Mouse (Mus musculus) urinary bladder, adult 18-20 months (tissue): ENCODE measurements at regions not wholly inside any gene's neighbourhood (a gene's known extent, or its start where the extent isn't known, plus 50 kb on each side); places are given as distances from the start of the nearest gene placed in this dataset.

Source experiments
- DNase-seq, 2 experiments: peaks; one replicate each; pipeline ENCODE4 v3.0.0; 2022; ENCODE audit warnings: low spot score in 2 of 2, mixed read lengths in 2 of 2

DNA sequence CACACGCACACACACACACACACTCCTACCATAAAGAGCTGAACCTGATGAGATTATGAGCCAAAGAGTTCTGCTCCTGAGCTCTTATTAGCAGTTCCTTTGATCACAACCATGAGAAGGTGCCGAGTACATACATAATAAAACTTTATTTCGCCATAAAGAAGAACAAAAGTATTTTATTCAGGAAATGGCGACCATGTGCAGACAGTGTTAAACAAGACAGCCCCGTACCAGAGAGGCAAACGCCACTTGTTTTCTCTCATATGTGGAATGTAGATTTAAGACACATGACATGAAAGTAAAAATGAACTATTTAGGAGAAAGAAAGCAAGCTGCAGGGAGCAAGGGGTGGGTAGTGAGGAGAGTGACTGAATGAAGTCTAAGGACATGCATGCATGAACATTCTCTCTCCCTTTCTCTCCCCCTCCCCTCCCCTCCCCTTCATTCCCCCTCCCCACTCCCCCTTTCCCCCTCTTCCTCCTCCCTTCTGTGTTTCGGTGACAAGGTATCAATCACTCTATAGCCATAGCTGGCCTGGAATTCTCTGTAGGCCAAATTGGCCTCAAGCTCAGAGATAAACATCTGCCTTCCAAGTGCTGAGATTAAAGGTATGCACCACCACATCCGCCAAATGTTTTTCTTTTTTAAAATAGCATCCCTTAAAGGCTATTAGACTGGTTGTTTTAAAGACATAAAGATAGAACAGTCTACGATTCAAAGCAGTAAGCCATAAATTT, 266.0 kb upstream of the Map3k7 start:
- no peak for DNase-seq

DNA sequence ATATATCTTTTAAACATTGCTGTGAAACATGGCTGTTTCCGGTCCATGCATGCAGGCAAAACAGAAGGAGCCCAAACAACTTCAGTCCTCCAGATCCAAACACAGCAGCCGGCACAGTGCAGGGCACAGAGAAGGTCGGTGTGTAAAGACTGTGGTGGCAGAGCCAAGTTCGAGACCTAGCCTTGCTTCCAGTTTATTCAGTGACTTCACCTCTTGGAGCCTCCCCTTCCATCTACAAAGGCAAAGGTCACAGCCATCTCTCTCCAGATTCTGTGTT, 265.5 kb upstream of the Map3k7 start:
- DNase-seq: no peak

DNA sequence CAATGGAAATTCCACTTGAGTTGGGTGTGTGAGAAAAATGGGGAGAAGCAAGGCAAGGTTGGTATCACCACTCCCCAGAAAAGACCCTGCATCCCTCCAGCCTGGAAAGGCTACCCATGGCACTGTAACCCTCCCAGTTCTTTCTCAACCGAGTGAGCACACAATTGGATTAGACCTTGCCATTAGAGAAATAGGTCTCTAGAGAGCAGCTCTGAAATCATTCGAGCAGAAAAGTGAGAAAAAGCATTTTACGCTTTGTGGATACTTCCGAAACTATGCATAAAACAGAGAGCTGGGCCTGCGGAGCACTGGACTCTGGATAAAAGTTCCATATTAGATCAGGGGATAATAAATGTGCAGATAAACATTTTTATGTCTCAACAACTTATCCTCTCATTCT, 264.6 kb upstream of the Map3k7 start:
- DNase-seq: no peak

DNA sequence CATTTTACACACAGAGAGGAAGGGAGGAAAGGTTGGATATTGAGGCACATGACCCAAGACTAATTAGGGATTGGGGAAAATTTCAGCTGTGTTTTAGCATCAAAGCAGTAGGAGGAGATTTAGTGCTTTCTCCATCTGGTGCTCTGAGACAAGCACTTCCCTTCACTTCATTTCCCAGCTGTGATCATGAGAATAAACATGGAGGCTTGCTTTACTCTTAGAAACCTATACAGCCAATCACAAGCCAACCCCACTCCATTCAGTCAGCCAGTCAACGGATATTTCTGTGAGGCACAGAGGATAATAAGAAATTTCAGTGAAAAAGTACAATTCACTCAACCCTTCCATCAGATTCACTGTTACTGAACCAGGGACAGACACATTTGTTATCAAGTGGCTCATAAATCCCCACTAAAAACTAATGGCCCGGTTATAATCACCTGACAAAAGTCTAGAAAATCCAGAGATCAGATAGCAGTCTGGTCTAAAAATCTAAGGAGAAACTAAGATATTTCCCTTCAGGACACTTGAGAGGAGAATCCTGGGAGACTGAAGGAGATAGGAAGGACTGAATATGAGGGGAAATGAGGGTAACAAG, 249.7 kb upstream of the Map3k7 start:
- no peak for DNase-seq

DNA sequence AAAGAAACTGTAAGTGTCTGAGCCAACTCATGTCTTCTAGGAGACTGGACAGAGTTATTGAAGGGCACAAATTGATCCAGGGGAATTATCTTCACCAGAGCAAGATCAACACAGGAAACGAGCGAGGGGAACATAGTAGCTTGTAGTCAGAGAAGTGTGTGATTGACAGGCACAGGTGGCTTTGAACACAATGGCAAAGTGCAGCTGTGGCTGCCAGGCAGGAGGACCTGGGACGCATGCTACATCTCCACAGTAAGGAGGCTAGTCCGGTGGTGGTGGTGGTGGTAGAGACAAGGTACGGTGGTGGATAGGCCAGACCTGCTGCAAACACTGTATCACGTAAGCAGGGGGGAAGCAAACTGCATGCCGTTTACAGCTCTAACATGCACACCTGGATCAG, 240.4 kb upstream of the Map3k7 start:
- no peak for DNase-seq

DNA sequence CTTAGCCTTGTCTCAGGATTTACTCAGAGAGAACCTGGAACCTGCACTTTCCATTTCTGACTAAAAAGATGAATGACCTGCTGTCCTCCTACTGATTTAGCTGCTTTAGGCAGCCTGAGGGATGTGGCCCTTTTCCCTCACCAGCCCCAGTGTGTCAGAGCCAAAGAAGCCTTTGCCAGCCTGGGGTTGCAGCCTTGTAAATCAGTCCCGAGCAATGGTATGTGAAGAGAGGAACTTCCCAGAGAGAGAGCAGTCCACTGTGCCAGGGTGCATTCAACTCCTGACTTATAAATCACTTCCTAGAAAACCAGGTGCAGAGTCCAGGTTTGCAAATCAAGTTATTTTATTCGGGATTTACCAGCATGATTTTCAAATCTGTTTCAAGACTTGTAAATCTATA, 239.5 kb upstream of the Map3k7 start:
- peak in 1 of 2 experiments; percentile 2 for DNase-seq

DNA sequence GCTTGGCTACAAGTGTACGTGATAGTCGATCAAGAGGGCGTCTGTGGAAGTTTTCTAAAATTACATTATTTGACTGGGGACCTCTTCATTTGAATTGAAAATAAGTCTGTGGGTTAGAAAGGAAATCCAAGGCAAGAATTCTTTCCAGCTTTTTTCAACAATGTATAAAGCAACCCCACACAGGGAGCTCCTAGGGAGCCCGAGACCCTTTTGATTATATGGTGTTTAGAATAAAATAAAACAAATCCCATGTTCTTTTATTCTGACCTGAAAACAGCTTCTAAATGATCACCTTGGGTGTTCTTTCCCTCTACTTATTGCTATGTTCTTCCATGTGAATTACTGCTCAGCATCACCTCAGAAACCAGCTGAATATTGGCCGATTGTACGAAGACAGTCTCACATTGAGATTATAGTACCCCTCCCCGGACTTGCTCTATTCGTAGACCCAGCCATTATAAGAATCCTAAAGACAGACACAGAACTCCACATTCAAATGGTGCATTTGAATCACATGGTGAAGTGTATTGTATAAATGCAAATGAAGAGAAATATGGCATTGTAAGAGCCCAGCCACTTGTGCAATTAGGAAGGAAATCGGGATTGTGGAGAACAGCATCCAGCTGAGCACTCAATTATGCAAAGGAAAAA, 236.3 kb upstream of the Map3k7 start:
- no peak for DNase-seq

DNA sequence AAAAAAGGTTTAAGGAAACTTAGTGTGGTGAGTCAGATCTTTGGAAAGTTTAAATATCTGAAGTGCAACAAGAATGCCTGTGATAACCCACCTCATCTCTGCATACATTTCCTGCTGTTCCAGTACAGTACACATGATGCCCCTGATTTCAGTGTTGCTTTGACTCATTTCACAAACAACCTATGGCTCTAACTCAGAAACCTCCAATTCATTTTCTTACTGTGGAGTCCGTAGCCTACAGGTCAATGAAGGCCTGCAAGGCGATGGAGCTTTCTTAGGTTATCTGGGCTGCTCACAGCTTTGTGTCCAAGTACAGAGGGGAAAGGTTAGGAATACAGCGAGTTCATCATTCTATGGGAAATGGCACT, 235.8 kb upstream of the Map3k7 start:
- DNase-seq: no peak

DNA sequence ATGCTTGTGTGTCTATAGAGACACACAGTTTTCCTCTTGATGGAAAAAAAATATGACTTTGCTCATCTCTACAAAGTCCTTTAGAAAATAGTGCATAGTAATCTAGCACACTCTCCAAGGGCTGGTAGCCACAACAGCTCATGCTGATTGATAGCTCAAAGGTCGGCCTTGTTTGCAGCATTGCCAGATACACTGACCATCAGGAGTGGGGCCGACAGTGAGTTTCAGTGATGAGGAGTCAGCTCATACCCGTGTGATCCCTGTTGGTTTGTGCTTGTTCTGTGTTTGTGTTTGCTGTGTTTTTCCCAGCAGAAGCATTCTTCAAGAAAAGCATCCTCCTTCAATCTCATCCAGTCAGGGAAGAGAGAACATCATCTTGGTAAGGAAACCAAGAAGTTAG, 220.1 kb upstream of the Map3k7 start:
- DNase-seq: no peak

DNA sequence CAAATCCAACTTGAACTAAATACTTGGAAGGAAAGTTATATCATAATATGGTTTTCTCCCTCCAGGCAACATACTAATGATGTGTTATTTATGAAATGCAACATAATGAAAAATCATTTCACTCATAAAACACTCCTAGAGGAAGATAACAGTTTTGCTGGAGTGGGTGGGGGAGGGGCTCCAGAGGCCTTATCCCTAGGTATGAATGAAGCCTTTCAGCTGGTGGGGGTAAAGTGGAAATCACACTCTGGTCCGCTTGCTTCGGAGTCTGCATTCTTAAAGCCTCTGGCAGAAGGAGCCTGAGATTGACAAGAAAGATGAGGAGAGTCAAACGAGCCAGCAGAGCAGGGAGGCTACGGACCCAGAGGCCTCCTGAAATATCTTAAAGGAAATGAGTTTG, 219.5 kb upstream of the Map3k7 start:
- no peak for DNase-seq

DNA sequence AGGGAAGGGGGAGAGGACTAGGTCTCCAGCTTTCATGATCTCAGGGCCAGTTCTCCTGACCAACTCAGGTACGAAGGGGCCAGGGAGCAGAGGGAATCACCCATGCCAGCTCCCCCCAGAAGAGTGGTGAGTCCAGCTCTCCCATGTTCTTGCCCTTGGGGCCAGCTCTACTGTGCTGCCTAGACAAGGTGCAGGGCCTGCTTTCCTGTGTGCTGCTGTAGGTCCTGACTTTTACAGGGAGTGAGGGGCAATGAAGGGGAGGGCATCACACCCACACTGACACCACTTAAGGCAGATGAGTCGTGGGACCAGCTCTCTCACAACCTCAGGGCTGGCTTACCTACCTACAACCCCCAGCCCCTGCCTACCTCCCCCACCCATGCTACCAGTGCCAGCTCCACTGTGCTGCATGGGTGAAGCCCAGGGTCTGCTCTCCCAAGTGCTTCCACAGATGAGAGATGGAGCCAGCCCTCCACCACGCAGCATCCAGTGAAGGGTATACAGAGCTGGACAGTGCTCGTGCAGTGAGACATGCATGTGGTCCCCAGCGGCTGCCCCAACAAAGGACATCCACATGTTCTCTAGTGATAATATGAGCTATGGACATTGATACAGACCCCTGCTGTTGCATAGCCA, 210.1 kb upstream of the Map3k7 start:
- no peak for DNase-seq

DNA sequence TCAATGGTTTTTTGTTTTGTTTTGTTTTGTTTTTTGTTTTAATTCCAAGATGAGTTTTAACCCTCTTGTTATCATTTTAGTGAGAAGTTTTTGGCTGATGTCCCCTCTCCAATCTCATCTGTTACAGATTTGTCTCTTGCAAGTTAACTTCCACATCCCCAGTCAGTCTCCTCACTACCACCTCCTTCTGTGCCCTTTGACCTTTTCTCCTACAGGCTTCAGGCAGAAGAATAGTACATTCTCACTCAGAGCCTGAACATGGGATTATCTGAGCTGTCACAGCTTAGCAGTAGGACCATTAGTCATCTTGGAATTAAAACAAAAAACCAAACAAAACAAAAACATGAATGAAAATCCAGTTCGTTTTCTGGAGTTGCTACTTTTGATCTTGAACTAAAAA, 206.8 kb upstream of the Map3k7 start:
- DNase-seq: no peak

DNA sequence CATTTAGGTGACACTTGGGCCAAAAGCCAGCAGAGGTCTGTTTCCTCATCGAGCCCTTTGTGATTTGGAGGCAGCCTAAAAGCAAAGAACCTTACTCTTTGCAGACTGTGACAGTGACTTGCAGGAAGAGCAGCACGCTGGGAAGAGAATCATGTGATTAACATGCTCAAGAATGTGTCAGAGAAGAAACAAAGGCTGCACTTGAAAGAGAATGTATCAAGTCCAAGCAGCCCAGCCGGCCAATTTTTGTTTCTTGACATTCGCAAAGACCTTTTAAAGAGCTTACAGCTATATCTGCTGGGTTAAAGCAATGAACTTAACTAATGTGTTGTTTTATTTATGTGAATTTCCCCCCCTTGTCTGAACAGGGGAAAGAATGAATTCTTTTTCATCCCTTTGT, 203.8 kb upstream of the Map3k7 start:
- DNase-seq: no peak

DNA sequence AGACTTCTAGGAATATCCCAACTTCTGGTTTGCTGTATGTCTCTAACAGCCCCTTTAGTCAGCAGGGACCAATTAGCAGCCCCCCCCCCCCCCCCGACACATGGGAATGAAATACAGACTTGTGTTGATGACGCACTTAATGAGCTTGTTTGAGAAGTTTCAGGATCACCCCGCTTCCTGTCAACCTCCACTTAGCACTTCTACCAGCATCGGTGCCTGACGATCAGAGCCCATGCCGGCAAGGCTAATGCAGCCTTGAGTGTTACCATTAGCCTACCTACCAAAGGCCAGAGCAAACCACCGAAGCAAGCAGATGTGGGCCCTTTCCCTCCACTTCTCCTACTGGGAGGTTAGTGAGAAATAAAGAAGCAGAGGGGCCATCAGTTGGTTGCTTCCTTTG, 201.7 kb upstream of the Map3k7 start:
- DNase-seq: no peak

DNA sequence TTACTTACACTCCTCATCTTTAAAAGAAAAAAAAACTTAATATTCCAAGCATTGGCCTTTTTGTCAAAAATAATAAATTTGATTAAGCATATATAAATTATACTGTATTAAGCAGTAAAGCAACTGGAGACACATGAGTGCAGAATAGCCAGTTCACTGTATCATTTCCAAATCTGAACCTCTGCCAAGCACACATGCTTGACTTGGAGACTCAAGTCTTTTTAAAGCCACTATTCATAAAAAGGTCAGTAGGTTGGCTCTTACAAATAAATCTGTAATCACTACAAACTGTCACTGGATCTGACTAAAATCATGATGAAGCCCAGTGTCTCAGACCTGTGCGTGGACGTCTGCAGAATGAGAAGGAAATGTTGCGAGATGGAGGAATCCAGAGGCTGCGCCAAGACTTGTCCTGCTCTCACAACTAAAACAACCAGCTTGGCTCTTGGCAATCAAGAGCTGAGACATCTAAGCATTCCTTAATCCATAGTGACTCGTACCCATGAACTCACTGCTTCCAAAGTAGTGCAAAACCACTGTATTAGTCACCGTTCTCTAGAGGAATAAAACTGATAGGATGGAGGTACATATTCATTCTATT, 195.8 kb upstream of the Map3k7 start:
- no peak for DNase-seq

DNA sequence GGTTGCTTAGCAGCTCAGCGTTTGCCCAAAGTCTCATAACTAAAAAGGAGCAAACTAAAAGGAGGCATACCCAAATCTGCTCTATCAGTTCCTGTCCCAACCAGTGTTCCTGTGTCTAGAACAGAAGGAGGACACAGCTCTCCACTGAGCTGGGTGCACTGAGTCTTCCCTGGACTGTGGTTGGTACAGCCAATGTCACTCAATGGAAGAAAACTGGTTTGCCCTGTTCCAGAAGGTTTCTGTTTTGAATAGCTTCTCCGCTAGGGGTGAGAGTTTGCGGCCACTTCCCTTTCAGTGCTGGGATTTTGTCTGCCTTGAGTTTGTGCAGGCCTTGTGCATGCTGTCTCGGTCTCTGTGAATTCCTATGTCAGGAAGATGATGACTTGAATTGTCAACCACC, 194.6 kb upstream of the Map3k7 start:
- DNase-seq: no peak

DNA sequence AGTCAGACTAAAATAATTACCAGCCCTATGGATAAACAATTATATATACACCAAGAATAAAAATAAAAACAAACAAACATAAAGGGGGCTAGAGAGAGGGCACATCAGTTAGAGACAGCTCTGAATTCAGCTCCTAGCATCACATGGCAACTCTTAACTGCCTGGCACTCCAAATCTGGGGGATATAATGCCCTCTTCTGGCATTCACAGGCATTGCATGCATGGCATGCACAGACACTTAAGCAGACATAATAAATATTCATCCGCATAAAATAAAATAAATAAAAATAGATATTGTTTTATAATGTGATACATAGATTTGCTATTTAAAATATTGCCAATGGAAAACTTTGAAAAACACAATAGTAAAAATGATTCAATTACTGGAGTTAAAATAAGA, 177.6 kb upstream of the Map3k7 start:
- DNase-seq: no peak

DNA sequence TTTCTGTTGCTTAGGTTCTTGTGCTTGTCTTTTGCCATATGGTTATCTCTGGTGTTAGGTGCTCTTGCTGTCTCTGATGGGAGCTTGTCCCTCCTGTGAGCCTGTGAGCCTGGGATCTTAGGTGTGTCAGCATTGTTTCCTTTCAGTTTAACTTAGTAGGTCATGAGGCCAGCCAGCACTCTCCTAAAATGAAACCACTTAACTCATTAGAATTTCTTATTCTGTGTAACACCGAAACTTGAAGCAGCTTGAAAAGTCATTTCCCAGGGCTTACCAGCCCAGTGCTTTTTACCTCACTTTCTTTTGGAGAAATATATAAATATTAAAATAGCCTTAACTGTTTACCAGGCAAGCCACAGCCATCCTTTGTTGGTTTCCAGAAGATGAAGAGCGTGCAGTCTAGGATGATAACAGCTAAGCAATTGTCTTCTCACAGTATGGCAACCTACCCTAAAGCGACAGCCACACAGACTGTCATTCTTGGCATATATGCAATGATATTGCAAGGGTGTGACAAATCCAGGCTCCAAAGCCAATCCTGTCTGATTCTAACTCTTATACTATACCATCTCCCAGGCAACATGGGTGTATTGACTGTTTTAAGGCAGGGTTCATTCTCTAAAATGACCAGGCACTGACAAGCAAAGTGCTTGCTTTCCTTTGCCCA, 146.2 kb upstream of the Map3k7 start:
- no peak for DNase-seq

DNA sequence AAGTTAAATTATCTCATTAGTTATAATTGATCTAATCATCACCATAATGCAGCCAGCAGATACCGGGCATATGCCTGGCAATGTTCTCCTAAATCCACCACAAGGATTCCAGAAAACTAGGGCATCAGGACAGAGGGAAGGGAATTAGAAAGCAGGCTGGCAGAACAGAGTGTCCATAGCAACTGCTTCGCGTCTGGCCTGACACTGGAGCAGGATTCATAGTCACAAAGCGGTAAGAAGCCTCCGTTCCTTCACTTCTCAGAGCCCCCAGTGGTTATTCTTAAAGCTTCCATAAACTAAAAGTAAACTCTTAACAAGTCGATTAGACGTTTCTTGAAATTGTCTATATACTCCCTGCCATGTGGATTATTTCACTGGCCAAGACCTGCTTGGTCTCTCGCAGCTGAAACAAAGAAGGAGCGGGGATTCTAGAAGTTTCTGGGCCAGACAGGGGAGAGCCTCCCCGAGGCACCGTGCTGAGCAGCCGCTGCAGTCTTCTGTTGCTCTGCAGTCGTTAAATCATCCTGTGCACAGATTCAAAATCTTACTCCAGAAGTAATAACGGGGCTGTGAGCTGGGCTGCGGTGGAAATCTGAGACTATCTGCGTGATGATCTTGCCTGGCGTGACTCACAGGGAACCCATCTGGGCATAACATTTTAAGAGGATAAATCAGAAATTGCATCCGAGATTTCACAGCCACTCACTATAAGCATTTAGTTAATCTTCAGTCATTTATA, 144.2 kb upstream of the Map3k7 start:
- no peak for DNase-seq

DNA sequence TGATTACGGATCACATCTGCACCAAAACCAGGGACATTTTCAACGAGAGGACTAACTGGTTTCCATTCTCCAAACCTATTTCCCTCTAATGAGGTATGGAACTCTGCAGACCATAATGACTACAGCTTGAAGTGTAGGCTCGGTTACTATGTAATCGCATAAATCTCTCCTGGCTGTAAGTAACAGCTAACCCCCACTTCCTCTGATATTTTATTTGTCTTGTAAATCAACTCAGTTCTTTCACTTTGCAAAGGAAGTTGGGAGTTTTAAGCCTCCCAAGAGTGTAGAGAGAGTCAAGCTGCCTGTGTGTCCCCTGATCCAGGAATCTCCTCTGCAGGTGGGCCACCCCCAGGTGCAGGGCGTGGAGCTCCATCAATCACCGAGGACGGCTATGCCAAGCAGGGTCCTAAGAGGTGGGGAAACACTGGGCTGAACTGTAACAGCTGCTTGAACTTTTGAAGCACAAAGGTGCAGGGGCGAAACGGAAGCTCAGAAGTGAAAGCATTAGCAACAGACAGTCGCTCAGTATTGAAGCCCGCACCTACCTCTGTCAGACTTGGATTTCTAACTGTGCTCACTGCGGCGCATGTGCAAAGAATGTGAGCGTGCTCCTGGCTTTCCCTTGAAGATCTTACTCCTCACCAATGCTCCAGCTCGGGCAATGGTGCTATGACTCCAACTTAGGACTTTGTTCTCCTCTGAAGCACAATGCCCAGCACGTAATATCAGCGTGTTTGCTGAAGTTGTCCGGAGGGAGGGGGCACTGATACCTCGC, 140.1 kb upstream of the Map3k7 start:
- no peak for DNase-seq
